Mouse (Mus musculus) forebrain, embryonic 15.5 days (tissue): Measurements from ENCODE around the gene Mef2b. TPM values are rescaled to one million over a fixed set of nuclear protein-coding genes. Genes with fewer than 3 reads are reported as not detected.

Experiments used
- ATAC-seq: fragments of 200-750 bp; cut with Nextera tagmentation; replicated peaks from 2 replicates; pipeline ENCODE4 v1.8.0; 2017; ENCODE audit warnings: mild to moderate bottlenecking, moderate TSS enrichment, moderate library complexity
- H3K27ac ChIP-seq: fragments of 300-500 bp; sonication (generic); replicated peaks from 2 replicates; pipeline ENCODE4 v1.5.1; 2015; ENCODE audit warnings: mild to moderate bottlenecking, inconsistent platforms
- H3K27me3 ChIP-seq: fragments of 300-500 bp; sonication (generic); 2 replicates; pipeline ENCODE4 v1.6.1; 2015; ENCODE audit warnings: inconsistent platforms
- H3K36me3 ChIP-seq: fragments of 300-500 bp; sonication (generic); 2 replicates; pipeline ENCODE4 v1.6.1; 2015; ENCODE audit warnings: mild to moderate bottlenecking, inconsistent platforms
- H3K4me1 ChIP-seq: fragments of 300-500 bp; sonication (generic); 2 replicates; pipeline ENCODE4 v1.6.1; 2015; ENCODE audit warnings: inconsistent platforms
- H3K4me2 ChIP-seq: fragments of 300-500 bp; sonication (generic); replicated peaks from 2 replicates; pipeline ENCODE4 v1.6.1; 2015; ENCODE audit warnings: mild to moderate bottlenecking, inconsistent platforms
- H3K4me3 ChIP-seq: fragments of 300-500 bp; sonication (generic); 2 replicates; pipeline ENCODE4 v1.5.1; 2015; ENCODE audit warnings: mild to moderate bottlenecking, inconsistent platforms
- H3K9ac ChIP-seq: fragments of 300-500 bp; sonication (generic); replicated peaks from 2 replicates; pipeline ENCODE4 v1.6.1; 2015; ENCODE audit warnings: mild to moderate bottlenecking, inconsistent platforms
- H3K9me3 ChIP-seq: fragments of 300-500 bp; sonication (generic); 2 replicates; pipeline ENCODE4 v1.6.1; 2016; ENCODE audit warnings: inconsistent platforms
- WGBS: fragments of 180-500 bp; shearing (Covaris S2); methylation state at CpG from one replicate; pipeline ENCODE4 v1.1.7; 2015; ENCODE audit warnings: mixed read lengths; 5-methylcytosine and 5-hydroxymethylcytosine counted together
- polyA plus RNA-seq: library from polyadenylated mRNA; unstranded; fragments of >200 nt; fragmentation: Nextera tagmentation; extraction: Ambion mirVana; gene quantifications from 2 replicates; pipeline ENCODE4 v1.2.1, GENCODE M21; 2015

Mef2b gene
- polyA plus RNA-seq, 1 experiment from 2014 or later: 0.22 TPM

DNA sequence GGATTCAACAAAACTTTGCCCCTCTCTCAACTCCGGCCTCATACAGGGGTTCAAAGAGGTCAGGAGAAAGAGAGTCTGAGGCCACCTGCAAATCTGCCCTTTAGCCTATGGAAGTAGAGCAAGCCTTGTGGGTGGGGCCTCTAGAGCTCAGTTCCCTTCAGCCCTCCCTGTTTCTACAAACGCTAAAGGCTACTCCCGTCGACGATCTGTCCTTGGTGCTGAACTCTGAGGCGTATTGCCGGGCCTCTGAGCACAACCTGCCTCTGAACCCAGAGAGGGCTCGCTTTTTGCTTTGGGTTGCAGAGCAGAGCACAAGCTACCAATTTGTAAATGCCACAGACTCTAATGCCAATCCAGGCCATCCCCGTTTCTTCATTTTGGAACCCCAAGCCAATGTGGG, 21.9 kb upstream of the Mef2b start:
- H3K4me2 ChIP-seq: peak overlapping the region; percentile 70
- no peak for ATAC-seq
- WGBS: 12% methylated on average over 9 of the region's 9 CpGs
- no peaks in the 10 kb centered on the region for H3K9me3 ChIP-seq
- H3K4me1 ChIP-seq: peaks cover 41% of the 10 kb centered on the region
- H3K27ac ChIP-seq: no peak overlapping the region
- peak overlapping the region; percentile 70 for H3K4me3 ChIP-seq
- peak overlapping the region; percentile 90; the same call in 1 of the 2 replicates for H3K9ac ChIP-seq
- H3K27me3 ChIP-seq: peaks cover 3% of the 10 kb centered on the region; the same call in 1 of the 2 replicates
- H3K36me3 ChIP-seq: peaks cover 40% of the 10 kb centered on the region

DNA sequence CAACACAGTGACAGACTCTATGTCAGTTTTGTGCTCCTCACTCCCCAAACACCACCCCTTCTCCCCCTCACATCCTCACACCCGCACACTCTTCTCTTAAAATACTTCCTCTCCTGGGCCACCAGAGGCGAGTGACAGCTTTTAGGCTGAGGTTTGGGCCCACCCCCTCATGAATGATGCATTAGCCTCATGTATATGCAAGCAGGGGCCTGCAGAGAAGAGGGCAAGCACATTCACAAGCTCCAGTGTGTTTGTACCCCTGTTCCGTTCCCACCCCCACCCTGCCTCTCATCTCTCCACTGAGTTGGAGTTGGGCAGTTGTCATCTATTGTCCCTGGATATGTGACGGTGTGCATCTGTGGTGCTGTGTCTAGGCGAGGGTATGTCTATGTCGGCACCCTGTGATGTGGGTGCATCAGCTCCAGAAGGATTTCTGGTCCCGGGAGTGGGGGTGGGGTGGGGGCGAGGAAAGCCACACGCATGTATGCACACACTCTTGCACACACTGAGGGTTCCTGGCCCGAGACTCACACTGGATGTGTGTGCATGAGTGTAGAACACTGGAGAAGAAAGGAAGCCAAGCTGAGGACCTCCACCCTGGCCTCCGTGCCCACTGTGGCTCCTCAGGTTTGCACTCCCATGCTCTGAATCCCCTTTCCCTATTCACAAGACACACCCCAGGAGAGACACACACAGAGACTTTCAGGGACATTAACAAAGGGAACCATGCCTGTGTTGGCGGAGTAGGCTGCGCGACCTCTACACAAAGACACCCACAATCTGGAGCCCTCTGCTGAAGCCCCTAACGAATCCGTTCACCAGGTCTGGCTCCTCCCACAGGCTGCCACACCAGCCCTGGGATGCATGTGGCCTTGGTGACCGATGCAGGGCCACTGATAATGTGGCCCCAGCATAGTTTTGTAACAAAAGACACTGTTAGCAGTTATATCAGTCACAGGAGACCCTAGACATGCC, 20.5 kb upstream of the Mef2b start:
- H3K9ac ChIP-seq: peak overlapping the region; percentile 90
- H3K4me2 ChIP-seq: peak overlapping the region; percentile 70
- WGBS: 3% methylated on average over 17 of the region's 17 CpGs
- peaks cover 33% of the 10 kb centered on the region for H3K4me1 ChIP-seq
- H3K9me3 ChIP-seq: no peaks in the 10 kb centered on the region
- peak overlapping the region; percentile 70 for H3K4me3 ChIP-seq
- peaks cover 3% of the 10 kb centered on the region; the same call in 1 of the 2 replicates for H3K27me3 ChIP-seq
- H3K27ac ChIP-seq: peak overlapping the region; percentile 99
- H3K36me3 ChIP-seq: peaks cover 26% of the 10 kb centered on the region
- peak; percentile 92 for ATAC-seq

DNA sequence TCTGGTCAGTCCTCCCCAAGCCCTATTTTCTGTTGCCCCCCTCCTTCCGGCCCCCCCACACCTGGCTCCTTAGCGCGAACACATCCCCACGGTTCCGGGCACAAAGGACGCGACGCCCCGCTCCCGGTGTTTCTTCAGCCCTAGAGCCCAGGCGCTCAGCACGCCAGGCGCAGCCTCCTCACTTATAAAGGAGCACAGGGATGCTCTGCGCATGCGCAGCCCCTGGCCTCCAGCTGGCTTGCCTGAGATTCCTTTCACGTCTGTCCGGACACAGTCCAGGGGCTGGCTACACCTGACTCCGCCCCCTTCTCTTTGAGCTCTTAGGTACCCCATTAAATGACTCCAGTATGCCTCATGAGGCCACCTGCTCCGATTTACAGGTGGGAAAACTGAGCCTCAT, 18.8 kb upstream of the Mef2b start, which contains the start of gene Ncan:
Gene Ncan, minus strand, starts transcription at position 207 of the 400 bp plus-strand sequence.
- ATAC-seq: peak; percentile 68
- peak within 1 kb of the TSS; percentile 99 for H3K27ac ChIP-seq
- peaks cover 3% of the 10 kb centered on the region; the same call in 1 of the 2 replicates for H3K27me3 ChIP-seq
- WGBS: 1% methylated on average over 19 of the region's 19 CpGs
- H3K36me3 ChIP-seq: peaks cover 10% of the 10 kb centered on the region
- H3K4me1 ChIP-seq: peaks cover 27% of the 10 kb centered on the region
- peak within 1 kb of the TSS; percentile 70 for H3K4me2 ChIP-seq
- peak within 1 kb of the TSS; percentile 90 for H3K9ac ChIP-seq
- H3K4me3 ChIP-seq: peak within 1 kb of the TSS; percentile 70
- H3K9me3 ChIP-seq: no peaks in the 10 kb centered on the region

DNA sequence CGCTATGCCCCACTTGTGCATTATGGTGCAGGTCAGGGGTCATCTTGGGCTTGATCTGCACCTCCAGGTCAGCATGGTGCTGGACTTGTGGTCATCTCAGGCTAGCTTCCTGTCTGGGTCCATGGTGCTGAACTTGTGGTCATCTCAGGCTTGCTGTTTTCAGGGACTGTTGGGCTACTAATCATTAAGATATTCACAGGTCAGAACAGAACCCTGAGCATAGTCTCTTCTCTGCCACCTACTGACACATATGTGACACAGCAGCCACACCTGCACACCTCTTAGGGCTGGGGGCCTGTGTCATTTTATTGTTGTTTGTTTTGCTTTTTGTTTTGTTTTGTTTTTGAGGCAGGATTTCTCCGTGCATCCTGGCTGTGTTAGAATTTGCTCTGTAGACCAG, 16.6 kb upstream of the Mef2b start:
- WGBS: 62% methylated on average over 2 of the region's 2 CpGs
- peaks cover 11% of the 10 kb centered on the region for H3K4me1 ChIP-seq
- H3K27ac ChIP-seq: no peak overlapping the region
- H3K9me3 ChIP-seq: no peaks in the 10 kb centered on the region
- ATAC-seq: no peak
- H3K9ac ChIP-seq: no peak overlapping the region
- H3K4me2 ChIP-seq: no peak overlapping the region
- no peaks in the 10 kb centered on the region for H3K36me3 ChIP-seq
- H3K4me3 ChIP-seq: no peak overlapping the region
- peaks cover 3% of the 10 kb centered on the region; the same call in 1 of the 2 replicates for H3K27me3 ChIP-seq

DNA sequence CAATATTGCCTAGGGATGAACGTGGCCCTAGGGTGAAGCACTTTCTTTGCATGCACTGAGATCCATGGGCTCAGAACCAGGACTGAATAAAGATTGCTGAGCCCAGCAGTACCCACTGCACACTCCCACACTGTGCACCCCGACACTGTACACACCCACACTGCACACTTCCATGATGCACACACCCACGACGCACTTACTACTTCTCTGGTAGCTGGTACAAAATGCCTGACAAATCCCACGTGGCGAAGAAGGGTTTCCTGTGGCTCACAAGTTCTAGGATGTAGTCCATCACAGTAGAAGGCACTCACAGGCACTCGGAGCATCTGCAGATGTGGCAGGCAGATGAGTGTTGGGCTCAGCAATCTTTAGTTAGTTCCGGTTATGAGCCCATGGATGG, 14.5 kb upstream of the Mef2b start:
- Histone ChIP-seq H3K4me2 (no peak overlapping the region), H3K9me3 (no peaks in the 10 kb centered on the region), H3K4me1 (peaks cover 19% of the 10 kb centered on the region), H3K27me3 (peaks cover 3% of the 10 kb centered on the region; the same call in 1 of the 2 replicates), H3K4me3 (no peak overlapping the region), H3K27ac (no peak overlapping the region), H3K36me3 (no peaks in the 10 kb centered on the region), H3K9ac (no peak overlapping the region)
- 66% methylated on average over 8 of the region's 8 CpGs for WGBS
- no peak for ATAC-seq

DNA sequence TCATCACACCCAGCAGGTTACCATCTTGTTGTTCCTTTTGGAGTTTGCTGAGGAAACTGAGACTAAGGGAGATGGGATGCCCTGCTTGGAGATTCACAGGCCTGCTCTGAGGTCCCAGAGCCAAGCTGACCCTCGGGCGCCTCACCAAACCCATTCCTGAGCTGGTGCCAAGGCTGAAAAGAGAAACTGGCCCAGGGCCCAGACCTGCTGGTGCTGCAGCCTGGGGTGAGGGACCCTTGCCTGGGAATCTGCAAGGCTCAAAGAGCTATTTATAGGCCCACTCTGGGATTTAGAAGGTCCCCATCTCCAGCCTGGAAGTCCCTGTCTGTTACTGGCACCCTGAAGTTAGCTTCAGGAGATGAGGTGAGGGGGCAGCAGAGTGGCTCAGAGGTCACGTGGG, 11.1 kb upstream of the Mef2b start:
- Histone ChIP-seq H3K27me3 (peaks cover 3% of the 10 kb centered on the region; the same call in 1 of the 2 replicates), H3K36me3 (peaks cover 9% of the 10 kb centered on the region; the same call in 1 of the 2 replicates), H3K9me3 (no peaks in the 10 kb centered on the region), H3K27ac (peak overlapping the region; percentile 74), H3K4me3 (no peak overlapping the region), H3K9ac (no peak overlapping the region; the same call in 1 of the 2 replicates), H3K4me1 (peaks cover 34% of the 10 kb centered on the region), H3K4me2 (no peak overlapping the region)
- ATAC-seq: no peak; the same call in 1 of the 2 replicates
- WGBS: 40% methylated on average over 3 of the region's 3 CpGs

DNA sequence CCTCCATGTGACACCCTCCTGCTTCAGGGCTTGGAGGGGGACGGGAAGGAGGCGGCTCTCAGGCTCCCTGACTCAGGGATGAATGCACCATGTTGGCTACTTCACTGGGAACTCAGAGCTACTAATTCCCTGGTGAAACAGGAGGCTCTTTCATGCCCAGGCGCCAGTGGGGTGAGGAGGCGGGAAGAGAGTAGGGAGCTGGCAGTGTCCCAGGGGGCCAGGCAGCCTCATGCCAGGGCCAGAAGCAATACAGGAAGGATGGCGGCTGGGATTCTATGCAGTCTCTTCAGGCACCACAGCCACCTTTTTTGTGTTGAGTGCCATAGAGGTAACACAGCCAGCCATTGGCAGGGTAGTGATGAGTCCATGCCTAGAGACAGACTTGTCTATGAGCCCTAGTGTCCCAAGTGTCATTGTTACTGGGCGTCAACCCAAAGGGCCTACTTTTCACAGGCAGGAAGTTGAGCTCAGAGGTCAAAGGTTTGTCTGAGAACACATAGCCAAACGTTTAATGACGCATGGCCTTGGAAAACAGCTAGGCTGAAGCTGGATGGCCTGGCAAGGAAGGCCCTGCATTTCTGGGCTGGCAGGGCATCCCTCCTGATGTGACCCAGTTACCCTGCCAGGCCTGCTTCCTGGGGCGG, 10.1 kb upstream of the Mef2b start:
- Histone ChIP-seq H3K27me3 (peaks cover 3% of the 10 kb centered on the region; the same call in 1 of the 2 replicates), H3K36me3 (peaks cover 13% of the 10 kb centered on the region; the same call in 1 of the 2 replicates), H3K27ac (peak overlapping the region; percentile 74), H3K9me3 (no peaks in the 10 kb centered on the region), H3K4me1 (peaks cover 34% of the 10 kb centered on the region), H3K4me2 (no peak overlapping the region), H3K9ac (no peak overlapping the region), H3K4me3 (no peak overlapping the region)
- peak; percentile 59 for ATAC-seq
- WGBS: 48% methylated on average over 9 of the region's 9 CpGs

DNA sequence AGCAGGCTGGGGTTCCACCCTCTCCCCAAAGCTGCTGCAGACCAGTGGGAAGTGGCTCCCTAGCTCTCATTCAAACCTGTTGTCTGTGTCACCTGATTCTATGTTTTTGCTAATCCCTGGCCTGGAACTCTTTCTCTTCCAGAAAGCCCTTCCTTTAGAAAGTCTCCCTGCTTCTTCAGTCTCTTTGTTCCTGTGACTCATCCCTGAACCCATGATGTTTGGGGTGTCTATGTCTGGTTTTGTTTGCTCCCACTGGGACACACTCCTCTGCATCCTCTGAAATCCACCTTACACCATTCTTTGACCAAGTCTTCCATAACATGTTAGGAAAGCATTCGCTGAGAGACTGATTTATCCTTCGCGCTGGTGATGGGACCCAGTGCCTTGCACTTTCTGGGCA, 9.4 kb upstream of the Mef2b start:
- Histone ChIP-seq H3K4me2 (no peak overlapping the region), H3K36me3 (peaks cover 19% of the 10 kb centered on the region), H3K27ac (peak overlapping the region; percentile 74), H3K9me3 (no peaks in the 10 kb centered on the region), H3K4me3 (no peak overlapping the region), H3K27me3 (peaks cover under 1% of the 10 kb centered on the region; the same call in 1 of the 2 replicates), H3K9ac (no peak overlapping the region), H3K4me1 (peaks cover 34% of the 10 kb centered on the region)
- WGBS: 85% methylated on average over 3 of the region's 3 CpGs
- no peak for ATAC-seq

DNA sequence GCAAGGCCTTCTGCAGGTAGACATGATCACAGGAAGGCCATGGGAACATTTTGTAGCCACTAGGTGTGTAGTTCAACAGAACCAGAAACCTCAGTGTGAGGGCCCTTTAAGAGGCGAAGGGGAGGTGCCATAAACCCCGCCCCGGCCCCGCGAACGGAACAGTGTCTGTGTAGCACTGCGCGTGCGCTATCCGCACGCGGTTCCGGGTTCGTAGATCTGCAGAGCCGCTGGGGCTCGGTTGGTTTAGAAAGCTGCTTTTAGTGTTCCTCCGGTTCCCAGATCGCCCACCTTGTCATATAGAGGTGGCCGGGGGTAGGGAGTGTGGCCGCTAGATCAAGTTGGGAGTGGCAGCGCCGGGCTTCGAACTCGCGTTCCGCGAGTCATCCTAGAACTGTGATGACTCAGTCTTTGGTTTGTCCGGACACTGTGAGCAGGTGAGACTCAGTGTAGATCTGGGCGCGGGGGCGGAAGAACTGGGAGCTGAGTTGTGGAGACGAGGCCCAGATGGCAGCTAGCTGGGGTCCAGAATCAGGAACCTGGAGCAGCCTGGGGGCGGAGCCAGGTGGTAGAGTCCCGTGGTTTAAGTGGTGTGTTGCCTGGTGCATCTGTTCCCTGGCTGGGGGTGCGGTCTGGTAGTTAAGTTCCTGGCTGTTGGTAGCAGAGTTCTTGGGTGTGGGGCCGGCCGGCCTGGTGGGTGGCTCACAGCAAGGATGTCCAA, 8.2 kb upstream of the Mef2b start, which contains the start of gene Nr2c2ap:
Gene Nr2c2ap, plus strand, starts transcription at position 168 of the 718 bp plus-strand sequence.
- no peaks in the 10 kb centered on the region for H3K9me3 ChIP-seq
- peak within 1 kb of the TSS; percentile 74 for H3K4me3 ChIP-seq
- peak within 1 kb of the TSS; percentile 62 for H3K9ac ChIP-seq
- H3K4me1 ChIP-seq: peaks cover 34% of the 10 kb centered on the region
- peaks cover 20% of the 10 kb centered on the region for H3K36me3 ChIP-seq
- 1% methylated on average over 37 of the region's 37 CpGs for WGBS
- H3K27ac ChIP-seq: peak within 1 kb of the TSS; percentile 74
- no peaks in the 10 kb centered on the region for H3K27me3 ChIP-seq
- peak within 1 kb of the TSS; percentile 65 for H3K4me2 ChIP-seq
- peak; percentile 88 for ATAC-seq

DNA sequence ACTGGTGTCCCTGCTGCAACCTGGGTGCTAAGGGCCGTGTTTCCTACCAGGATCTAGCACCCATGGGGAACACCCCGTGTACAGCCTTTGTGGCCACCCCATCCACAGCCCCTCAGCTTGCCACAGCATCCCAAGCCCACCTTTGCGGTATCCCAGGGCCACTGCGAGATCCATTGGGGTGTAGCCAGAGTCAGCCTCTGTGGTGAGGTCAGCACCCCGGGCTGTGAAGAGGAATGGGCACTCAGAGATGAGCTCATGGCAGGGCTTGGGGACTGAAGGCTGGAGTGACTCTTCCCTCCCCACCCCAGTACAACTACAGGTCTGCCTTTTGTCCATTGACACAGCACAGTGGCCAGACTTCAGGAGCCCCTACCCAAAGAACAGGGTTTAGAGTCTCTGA, 5.4 kb upstream of the Mef2b start:
- Histone ChIP-seq H3K36me3 (peaks cover 20% of the 10 kb centered on the region), H3K4me2 (no peak overlapping the region), H3K4me3 (no peak overlapping the region), H3K27me3 (no peaks in the 10 kb centered on the region), H3K9me3 (no peaks in the 10 kb centered on the region), H3K27ac (no peak overlapping the region), H3K9ac (no peak overlapping the region), H3K4me1 (peaks cover 39% of the 10 kb centered on the region)
- 88% methylated on average over 5 of the region's 5 CpGs for WGBS
- ATAC-seq: no peak

DNA sequence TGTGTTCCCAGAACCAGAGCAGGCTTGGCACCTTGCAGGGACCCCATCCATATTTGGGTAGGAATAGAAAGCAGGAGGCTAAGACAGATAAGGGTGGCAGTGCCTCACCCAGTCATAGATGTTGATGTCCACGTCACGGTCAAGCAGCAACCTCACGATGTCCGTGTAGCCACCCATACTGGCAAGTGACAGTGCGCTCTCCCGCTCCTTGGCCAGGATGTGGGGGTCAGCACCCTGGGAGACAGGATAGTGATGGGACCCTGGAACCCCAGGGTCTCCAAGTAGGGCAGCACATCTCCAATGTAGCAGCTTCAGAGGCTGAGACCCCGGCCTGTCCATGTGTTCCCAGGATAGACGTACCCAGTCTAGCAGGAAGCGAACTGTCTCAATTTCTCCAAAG, 4.6 kb upstream of the Mef2b start:
- H3K4me2 ChIP-seq: no peak overlapping the region
- no peak overlapping the region for H3K9ac ChIP-seq
- H3K36me3 ChIP-seq: peaks cover 20% of the 10 kb centered on the region
- no peaks in the 10 kb centered on the region for H3K27me3 ChIP-seq
- H3K9me3 ChIP-seq: no peaks in the 10 kb centered on the region
- H3K4me1 ChIP-seq: peaks cover 31% of the 10 kb centered on the region
- H3K4me3 ChIP-seq: no peak overlapping the region
- WGBS: 91% methylated on average over 9 of the region's 9 CpGs
- no peak for ATAC-seq
- no peak overlapping the region for H3K27ac ChIP-seq
